Mouse (Mus musculus): ENCODE results near the gene Ptger4.
"Not testable (repeated sequence)": the region's sequence is repeated elsewhere in the genome, so short reads cannot be mapped to it uniquely, and the experiment has no call there.

Gene Ptger4

DNA sequence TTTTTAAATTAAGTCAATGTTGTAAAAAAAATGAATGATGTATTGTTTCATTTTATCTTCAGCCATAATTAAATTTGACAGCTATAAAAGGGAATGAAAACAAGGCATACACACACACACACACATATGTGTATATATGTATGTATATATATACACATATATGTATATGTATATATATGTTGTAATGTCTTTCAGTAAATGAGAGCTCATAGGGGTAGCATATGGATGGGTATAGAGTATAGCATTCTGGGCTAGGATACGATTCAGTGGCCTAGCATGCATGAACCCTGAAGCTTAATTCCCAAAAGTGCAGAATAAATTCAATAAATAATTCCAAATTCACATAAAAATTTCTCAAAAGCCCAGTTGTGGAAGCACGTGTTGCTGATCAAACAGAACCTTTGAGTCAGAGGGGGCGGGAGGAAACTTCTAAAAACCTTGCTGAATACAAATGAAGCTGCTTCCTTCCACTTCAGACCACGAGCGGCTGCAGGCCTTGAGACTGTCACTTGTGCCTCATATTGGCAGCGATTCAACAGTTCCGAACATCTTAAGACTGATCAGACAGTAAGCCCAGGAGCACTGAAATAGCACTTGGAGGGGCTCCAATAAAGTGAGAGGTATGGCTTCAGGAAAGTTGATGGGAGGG, 6.9 kb downstream of the Ptger4 start:
- peak in 1 of 2 experiments; percentile 56 for DNase-seq

DNA sequence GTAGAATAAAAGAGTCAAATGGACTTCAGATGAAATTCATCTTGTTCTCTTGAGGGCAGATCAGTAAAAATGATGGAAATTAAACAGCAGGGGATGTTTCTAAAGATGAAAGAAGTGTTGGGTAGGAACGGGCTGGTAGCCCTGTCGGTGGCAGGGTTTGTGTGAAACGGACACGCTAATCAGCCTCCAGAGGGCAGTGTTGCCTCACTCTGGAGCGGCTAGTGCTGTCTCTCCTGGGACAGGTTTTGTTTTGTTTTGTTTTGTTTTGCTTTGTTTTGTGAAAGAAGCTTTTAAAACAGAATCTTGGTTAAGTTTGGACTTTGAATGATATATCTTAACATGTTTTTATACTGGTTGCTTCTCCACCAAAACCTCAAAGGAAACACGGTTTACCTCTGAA, 7.4 kb downstream of the Ptger4 start:
- peak; percentile 52 to 69 for DNase-seq

DNA sequence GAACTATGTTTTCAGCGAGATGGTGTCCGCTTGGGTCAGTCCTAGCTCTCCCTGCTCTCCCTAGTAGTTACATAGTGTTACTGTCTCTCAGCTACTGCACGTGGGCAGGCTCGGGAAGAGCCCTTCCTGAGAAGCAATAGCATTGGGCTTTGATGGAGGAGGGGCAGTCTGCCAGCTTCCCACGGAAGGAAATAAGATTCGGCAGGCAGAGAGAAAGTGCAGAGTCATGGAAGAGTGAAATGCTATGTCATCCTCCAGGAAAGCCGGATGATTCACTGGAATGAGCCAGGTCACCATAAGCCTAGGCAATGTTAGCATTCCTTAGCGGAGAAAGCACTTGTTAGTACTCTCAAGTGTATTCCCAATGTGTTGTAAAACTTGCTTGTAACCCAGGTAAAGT, 8.5 kb downstream of the Ptger4 start:
- DNase-seq, result no peak

DNA sequence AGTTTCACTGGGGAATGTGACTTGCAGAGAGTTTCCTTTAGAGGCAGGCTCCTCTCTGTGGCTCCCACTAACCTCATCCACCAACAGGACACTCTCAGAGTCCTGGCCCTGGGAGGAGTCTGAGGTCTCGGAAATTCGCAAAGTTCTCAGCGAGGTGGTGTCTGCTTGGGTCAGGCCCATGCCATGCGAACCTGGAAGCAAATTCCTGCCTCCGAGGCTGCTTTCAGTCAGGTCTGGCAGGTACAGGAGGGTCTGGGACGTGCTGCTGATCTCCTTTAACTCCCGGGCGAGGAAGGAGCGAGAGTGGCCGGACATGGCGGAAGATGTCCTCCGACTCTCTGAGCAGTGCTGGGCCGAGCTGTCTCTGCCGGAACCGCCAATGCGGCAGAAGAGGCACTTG, 9.3 kb downstream of the Ptger4 start:
- DNase-seq, result no peak

DNA sequence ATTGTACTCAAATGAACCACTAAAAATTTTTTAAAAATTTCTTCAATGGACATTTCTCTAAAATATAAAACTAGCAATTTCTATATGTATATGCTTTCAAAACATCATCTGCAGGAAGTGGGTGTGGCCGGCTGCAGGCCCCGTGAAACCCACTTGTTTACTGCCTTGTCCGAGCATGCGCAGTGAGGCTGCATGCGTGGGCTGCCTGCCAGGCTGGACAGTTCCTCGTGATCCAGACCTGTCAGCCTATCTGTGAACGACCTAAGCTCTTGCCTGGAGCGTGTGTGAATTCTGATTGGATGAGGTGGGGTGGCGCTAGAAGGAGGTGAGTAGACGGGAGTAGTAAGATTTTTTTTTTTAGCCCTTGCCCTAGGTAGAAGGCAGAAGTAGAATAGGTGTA, 13.2 kb downstream of the Ptger4 start:
- not testable (repeated sequence) for DNase-seq

DNA sequence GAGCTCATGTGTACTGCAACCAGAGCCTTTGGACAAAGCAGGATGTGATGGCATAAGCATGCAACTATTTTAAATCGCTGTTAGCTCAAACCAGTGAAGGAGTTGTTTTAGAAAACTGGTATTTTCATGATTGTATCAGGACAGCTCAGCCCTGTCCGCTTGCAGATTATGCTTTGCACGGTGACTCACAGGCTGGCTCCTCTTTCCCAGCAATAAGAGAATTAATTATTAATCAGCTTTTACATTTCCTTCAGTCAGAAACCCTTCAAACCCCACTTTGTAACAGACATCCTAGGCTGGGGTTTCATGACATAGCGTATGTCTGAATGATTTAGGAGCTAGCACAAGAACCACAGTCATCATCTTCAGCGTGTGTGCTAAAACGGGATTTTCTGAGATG, 23.5 kb downstream of the Ptger4 start:
- no peak for DNase-seq

DNA sequence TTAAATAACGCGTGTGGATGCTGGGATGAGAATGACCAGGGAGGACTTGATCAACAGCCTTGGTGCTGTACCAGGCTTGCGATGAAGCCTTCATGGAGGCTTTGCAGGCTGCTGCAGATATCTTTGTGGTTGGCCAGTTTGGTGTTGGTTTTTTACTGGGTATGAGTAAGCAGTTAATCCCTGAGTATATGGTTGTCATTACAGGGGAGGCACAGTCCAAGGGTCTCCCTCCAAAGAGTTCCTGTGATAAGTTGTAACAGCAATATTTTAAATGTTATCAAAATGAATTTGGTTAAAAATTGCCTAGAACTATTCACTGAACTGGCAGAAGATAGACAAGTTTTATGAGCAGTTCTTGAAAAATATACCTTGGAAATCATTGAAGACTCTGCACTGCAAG, 34.9 kb downstream of the Ptger4 start:
- DNase-seq, result no peak

DNA sequence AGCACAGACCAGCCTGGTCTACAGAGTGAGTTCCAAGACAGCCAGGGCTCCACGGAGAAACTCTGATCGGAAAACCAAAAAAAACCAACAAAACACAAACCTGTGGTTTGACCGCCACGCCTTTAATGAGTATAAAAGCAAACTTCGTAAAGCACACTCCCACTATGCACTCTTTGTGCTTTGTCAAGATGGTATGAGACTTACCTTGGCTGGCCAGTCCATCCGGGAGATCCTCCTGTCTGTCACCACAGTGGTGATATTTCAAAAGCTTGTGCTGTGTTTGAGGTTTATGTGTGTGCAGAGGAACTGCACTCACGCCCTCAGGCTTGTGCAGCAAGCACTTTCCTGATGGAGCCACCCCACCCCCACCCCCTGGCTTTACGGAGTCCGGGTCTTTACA, 38.8 kb downstream of the Ptger4 start:
- no peak for DNase-seq

DNA sequence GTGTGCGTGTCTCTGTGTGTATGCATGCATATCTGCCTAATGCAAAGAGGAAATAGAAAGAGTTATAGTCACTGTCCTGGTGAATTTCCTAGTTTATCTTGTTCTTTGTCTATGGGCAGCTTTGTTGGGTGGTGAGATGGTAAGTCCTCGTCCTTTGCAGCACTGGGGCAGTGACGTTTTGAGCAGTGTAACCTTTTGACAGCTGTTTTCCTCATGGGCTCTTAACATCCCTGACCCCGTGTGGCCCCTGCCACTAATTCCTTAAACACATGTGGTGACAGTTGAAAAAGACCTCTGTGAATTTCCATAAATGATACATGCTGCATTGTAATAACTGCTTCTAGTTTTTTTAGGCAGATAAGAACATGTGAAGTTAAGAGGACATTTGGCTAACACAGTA, 47.3 kb downstream of the Ptger4 start:
- DNase-seq, result no peak

DNA sequence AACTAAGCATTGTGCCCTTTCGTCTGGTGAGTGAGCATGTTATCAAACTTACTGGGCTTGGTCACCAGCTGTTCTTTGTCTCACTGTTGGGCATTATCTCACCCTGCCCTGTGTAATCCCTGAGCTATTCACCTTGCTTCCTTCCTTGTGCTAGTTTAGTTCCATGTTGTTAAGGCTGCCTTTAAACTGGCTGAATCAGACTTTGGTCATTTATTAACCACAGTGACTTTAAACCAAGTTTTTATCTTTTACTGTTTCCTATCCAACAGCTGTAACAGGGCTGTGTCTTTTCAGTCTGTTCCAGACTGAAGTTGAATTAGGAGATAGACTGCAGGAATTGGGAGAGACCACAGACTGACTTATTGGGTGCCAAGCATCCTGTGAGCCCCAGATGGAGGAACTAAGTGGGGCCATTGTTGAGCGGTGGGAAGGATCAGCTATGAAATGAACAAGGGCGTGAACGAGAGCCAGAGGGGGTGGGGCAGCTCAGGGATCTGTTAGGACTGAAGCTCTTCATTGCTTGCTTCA, 47.9 kb downstream of the Ptger4 start:
- DNase-seq, result no peak

DNA sequence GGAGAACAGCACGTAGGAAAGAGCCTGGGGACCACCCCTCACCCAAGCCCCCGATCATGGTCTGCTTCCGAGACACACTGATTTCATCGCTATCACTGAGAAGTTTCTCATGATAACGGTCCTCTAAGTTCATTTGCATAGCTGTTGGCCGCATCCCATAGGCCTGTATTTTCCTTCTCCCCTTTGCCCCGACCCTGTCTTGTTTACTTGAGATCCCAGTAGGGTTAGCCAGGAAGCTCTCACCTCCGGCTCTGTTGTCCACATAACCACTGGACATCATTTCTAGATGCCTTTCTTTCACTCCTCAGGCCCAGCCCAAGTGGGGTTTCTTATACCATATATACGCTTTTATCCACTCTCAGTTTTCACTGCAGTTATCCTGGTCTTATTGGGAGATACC, 49.1 kb downstream of the Ptger4 start:
- DNase-seq, result no peak

DNA sequence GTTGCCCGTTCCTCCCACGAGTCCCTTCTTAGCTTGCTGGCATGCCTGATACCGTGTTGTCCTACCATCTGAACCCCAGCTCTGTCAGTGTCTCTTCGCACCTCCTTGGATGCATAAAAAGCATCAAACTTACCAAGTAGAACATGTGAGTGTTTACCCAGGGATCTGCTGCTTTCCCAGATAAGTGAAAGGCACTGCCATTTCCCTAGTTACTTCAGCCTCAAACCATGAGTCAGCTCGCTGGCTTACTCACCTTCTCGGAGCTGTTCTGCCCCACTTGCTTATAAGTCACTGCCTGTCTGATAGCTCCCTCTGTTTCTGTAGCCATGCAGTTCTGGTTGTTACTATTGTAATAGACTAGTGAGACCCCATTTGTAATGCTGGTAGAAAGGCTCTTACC, 49.5 kb downstream of the Ptger4 start:
- no peak for DNase-seq

DNA sequence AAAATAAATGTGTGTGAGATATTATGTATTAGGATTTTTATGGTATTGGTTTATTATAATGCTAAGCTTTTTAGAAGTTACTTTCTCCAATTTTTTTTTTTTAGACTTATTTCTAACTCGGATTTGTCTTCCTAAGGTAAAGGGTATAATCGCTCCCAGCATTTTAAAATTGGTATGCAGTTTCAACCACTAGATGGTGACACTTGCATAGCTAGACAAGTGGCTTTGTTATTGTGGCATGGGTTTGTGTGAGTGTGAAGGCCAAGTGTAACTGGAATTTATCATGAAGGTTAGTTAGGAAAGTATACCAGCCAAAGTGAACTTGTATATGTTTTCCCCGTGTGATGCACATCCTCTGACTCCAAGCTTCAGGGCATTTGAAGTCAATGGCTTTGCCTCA, 50.2 kb downstream of the Ptger4 start:
- DNase-seq, result no peak

DNA sequence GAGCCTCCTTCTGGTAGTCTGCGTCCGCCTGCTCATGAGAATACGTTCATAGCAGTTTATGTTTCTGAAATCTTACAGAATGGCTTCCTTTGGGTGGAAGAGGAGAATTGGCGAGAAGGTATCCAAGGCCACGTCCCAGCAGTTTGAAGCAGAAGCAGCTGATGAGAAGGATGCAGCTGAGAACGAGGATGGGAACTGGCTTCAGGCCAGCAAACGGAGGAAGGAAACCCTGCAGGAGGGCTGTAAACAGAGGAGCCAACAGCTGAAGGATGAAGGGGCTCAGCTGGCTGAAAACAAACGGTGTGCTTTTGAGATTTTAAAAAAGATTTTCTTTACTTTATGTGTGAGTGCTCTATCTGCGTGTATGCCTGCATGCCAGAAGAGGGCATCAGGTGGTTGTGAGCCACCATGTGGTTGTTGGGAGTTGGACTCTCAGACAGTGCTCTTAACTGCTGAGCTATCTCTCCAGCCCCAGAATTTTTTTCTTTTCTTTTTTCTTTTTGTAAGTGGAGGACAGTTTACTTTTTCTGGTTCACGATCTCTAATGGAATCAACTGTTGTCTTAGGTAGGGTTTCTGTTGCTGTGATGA, 54.4 kb downstream of the Ptger4 start:
- no peak for DNase-seq

DNA sequence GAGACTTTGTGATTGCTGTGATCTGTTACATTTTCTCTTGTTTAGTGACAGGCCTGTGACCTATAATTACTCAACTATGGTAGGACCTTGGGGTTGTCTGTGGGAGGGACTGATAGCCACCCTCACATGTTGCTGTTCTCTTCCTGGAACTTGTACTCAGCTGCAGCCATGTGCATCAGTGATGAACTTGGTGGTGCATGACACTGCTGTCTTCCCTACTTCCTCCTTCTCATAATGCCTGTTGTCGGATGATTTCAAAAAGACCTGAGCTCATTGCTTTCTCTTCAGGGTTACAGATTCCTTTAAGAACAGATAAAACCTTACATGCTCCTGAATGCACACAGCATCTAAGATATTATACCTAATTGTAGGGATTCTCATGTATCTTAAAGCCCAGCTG, 56.0 kb downstream of the Ptger4 start:
- DNase-seq, result no peak

DNA sequence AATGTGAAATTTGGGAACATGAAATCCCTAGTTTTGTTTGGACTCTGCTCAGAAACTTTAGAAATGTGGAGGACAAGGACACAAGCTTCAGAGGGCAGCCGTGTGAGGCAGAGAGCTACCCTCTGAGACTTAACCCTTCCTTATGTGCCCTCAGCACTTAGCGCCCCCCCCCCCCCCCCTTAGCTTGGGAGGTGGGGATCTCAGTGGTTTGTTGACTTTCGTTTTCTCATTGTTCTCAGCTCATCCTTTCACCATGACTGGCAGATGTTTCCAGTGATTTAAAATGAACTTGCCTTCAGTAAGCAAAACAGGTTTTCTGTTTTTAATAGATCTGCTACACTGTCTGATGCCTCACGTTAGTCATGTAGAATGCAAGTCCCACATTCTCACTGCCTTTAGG, 56.9 kb downstream of the Ptger4 start:
- no peak for DNase-seq

DNA sequence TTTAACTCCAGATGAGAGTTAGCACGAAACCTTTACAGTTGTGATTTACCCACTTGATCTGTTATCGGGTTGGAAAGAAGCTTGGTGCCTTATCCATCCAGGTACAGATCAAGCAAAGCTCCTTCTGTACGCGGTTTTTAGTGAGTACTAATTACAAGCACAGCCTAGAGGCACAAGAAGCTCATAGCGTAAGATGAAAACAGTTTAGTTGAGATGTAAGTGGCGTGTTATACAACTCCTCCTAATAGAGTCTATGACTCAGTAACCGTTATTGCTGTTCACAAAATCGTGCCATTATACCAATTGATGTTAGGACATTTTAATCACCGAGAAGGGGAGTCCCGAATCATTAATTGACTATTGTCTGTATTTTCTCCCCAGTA, 57.7 kb downstream of the Ptger4 start:
- DNase-seq, result no peak

DNA sequence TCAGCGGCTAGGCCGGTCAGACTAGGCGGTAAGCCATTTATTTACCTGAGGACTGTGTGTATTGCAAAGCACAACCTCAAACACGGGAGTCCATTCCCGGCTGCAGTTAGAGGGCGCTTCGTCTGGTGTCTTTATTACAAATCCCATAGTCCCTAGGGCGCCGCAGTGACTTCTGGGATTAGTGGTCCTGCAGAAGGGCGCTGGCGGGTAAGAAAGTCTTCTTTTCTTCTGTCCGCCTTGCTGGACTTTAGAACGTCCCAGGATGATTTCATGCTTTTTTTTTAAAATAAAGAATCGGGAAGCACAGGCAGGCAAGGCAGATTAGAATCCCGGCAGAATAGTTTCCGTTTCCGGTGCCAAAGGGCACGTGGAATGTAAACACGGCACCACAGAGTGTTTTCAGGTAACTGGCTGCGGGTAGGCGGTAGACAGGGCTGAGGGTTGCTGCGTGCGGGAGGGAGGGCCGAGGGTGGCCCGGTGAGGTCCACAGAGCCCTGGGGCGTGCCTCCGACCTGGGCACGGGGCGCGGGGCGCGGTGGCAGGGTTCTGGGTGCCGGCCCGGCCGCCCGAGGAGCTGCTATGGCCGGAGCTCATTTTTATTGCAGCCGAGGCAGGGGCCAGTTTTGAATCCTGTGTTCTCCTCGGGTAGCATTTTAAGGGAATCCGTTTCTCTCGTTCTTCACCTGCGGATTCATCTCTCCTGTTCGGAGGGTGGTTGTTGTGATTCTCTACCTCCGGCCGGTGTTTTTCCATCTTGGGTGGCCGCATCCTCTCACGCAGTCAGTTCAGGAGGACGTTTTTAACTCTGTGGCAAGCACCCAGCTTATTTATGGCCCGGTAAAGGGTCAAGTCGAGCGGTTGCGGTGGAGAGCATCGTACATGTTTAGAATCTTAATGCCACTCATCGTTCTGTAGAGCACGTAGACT, 58.4 kb downstream of the Ptger4 start, which contains the start of gene Ttc33:
Gene Ttc33 (plus strand): TSS at position 160 of the 927 bp plus-strand sequence.
- DNase-seq, result peak; percentile 44 to 66

DNA sequence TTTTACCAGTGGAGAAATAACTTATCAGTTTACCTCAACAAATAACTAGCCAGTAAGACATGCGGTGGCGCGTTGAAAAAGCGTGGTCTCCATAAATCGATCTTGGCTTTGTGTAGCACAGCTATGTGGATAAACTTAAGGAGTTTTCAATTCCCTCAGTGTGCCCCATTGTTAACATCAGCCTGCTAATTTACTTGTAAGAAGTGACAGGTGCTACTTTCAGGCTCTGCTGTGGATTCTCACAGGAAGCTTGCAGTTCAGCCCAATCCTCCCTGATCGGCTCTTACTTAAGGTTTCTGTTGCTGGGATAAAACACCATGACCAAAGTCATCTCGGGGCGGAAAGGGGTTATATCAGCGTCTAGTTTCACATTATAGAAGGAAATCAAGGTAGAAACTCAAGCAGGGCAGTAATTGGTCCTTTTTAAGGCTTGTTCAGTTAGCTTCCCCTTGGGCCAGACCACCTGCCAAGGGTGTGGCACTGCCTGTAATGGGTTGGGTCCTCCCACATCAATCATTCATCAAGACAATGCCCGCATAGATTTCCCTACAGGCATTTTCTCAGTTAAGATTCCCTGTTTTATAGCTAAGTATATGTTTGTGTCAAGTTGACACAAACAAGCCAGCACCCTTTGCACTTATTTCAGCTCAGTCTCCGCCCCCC, 59.2 kb downstream of the Ptger4 start:
- DNase-seq, result no peak

DNA sequence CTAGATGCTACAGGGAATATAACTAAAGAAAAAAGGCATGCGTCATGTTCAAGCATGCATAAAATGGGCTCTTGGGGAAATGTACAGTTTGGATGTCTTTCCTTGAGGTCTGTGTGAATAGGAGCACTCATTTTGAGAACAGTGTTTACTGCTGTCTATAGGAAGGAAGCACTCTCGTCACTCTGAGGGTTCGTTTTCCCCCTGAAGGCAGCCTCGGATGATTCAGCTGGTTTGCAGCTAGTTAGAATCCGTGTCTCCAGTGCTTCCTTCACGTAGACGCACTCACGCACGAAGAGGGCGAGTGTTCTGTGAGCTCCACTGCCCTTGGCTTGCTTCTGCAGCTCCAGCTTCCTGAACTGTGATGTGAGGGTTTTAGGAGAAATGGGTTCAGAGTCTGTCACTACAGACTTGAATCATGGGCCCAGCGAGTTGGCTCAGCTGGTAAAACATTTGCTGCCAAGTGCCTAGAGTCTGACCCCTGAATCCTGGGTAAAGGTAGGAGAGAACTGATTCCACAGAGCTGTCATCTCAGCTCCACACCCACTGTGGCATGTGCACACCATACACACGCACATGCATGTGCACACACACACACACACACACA, 70.7 kb downstream of the Ptger4 start:
- no peak for DNase-seq

DNA sequence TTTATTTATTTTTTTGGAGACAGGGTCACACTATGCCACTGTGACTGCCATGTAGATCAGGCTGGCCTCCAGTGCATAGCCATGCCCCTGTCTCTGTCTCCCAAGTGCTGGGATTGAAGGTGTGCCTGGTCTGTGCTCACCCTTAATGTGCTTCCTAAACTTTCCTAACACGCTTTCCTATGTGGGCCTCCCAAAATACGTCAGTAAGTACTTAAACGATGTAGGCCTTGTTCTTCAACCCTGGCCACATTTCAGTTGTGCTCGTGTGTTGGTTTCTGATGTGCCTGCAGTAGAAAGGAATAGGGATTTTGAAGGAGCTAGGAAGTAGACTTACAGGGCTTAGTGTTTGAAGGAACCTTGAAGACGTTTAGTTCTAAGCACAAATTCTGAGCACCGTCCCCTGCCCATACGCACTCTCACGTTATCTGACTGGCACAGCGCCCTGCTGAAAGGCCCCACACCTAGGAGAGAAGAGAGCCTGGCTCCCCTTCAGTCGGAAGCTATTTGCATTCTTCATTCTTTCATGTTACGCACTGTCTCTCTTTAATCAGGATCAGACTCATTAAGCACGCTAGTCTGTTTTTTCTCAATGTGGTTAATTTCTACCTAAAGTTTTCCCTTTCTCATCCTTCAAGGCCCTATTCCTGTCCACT, 78.7 kb downstream of the Ptger4 start:
- no peak for DNase-seq

DNA sequence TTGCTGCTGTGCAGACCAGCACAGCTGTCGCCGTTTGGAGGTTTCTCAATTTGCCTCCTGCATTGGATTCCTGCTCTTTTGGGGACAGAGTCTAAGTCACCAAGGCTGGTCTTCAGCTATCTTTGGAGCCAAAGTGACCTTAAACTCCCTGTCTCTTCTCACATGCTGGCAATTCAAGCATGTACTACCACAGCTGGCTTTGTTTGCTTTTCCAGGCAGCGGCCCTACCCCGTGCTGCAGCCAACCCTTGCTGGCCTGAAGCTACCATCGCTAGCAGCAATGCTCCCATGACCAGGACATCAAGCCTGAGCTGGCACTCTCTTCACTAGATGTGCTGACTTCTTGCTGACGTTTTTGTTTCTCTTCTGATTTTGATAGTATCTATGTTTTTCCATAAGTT, 85.2 kb downstream of the Ptger4 start:
- DNase-seq, result no peak

All from thymus, adult 18-20 months (tissue).